Mouse (Mus musculus): Measurements from ENCODE around the gene Cdk19. TPM values are rescaled to one million over a fixed set of nuclear protein-coding genes. Genes with fewer than 3 reads are reported as not detected.

Gene Cdk19
- total RNA-seq (2021) = 10 to 100 TPM in 1 of 2 experiments, 1 to 10 TPM in 1; 6.1 to 11.8 TPM
- long read RNA-seq, experiment 1, full-length matches to known transcripts = 3 of 4 reads
- long read RNA-seq, experiment 1, partial matches to known transcripts = 0 of 4 reads
- long read RNA-seq, experiment 1, other reads (novel, unspliced or antisense) = 1 of 4 reads
- long read RNA-seq, experiment 2, full-length matches to known transcripts = 2 of 11 reads
- long read RNA-seq, experiment 2, partial matches to known transcripts = 9 of 11 reads
- long read RNA-seq, experiment 2, other reads (novel, unspliced or antisense) = 0 of 11 reads

DNA sequence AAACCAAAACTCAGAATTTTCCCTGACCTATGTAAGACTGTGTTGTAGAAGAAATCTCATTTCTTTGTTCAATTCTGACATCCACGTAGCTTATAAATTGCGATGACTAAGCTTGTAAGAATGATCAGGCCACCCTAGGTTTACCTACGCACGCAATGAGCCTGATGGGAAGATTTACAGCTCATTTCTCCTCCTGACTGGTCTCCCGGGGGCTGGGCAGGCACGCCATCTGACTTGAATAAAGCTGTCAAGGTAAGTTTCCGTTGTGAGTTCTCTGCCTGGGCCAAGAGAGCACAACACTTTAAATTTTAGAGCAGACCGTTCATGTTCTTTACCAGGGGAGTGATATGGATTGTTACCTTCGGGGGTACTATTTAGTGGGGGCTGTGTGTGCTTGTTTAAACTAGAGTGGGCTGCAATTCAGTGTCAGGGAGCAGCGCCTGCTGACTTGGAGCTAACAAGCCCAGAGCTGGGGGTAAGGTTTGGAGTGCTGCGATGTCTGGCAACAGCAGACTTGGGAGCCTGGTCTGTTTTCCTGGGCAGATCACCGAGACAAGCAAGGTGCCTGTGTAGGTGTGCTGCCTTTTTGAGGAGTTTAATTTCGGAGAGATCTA is at the start of gene Cdk19:
TSS of gene Cdk19 (plus strand) at position 214 of the 614 bp plus-strand sequence.
- no peak for DNase-seq (ENCODE audit: low spot score in 2 of 2)

DNA sequence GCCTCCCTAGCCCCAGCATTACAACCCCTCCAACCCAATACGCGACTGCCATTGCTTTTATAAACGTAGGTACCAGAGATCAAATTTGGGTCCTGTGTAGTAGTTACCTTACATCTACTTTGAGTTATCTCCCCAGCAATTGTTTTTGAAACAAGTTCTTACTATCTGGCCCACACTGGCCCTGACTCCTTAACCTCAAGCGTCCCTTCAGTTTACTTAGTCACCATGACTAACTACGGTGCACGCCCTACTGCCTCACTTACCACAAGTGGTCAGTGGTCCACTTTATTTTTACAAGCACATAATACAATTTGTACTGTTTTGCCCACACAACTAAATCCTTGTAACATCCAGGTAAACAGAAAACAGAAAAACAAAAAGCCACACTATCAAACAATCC is 46.7 kb upstream of the Cdk19 start:
- no peak for DNase-seq (ENCODE audit: low spot score in 2 of 2)

DNA sequence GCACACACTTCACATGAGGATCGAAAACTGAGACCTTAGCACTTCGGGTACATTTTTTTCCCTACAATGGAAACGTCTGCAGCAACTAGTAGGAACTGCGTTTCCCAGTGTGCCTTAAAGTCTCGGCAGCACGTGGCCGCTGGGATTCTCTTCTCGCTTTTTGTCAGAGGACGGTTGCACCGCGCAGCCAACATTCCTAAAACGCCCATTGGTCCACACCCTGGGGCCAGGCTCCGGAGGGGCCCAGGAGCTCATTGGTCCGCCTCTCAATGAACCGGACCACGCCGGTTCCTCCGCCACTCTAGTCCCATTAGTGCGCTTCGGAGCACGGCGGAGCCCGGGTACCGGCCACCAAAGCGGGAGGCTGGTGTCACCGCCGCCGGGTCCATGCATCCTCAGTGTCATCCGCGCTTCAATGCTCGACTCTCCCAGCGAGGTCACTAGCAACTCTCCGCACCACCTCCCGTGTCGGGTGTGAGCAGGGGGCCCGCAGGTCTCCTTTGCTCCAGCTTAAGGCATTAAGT is 38.7 kb upstream of the Cdk19 start:
- peak; percentile 69 to 78 for DNase-seq (ENCODE audit: low spot score in 2 of 2)

DNA sequence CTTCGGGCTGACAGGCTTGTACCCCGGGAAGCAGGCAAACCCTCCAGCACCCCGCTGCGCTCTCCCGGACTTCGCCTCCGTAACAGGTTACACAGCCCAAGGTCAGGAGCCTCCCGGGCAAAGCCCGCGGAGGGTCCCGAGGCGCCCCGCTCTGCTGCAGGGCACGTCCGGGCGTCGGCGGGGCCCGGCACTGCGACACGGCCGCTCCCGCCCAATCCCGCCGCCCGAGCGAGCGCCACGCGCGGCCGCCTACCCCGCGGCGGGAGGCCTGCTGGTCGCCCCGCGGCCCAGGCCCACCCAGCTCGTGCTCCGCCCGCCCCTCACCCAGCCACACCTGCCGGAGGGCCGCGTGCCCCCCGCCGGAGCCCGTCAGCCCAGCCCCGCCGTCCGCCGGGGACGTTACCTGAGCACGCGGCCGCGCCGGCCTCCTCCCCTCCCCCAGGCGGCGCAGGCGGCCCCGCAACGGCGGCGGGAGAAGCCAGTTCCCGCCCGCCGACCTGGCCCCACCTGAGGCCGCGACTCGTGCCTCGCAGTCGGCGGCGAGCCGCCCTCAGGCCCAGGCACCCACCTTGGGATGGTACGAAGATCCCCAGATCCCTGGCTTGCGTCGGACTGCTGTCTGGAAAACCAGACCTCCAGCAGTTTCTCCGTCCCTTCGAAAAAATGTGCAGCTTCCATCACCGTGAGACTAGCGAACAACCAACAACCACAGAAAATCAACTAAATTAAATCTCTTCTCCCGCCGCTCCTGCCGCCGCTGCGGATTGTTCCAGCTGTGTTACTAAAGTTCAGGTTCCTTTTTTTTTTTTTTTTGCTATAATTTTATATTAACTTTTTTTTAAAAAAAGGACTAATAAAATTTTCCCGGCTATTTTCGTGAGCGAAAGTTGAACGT is 37.9 kb upstream of the Cdk19 start:
- DNase-seq (ENCODE audit: low spot score in 2 of 2) = peak; percentile 49 to 53

DNA sequence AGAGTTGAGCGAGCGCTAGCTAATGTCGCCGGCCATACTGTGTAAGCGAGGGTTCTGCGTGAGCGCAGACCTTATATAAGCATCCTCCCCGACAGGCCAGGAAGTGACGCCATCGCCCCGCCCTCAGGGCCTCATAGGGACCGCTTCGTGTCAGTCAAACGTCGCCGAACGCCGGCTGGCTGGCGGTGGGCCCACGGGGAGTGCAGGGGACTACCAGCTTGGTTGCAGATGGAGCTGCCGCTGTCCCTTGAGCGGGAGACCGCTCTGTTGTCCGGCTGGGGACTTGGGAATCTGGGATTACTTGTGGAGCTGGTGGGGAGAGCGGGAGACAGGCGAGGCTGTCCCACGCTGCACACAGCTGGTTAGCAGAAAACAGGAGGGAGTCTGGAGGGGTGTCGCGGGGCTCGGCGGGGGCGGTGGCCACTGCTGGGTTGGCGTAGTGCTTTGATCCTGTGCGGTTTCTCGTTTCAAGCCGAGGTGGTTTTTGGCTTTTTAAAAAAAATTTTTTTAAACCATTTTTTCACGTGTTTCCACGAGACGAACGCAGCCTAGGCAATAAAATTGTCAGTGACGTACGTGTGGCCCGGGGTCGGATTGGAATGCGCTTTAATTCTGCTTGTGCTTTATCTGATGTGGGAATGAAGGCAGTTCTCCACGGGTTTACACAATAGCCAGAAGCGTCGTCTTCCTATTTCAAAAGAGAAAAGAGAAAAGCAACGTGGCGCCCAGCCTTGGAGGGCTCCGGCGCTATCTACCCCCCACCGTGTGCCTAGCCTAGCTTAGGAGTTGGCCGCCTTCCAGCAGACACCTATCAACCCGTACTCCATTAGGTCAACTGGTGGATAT is 37.0 kb upstream of the Cdk19 start, which contains the start of gene Amd1:
TSS of gene Amd1 (minus strand) at position 47 of the 846 bp plus-strand sequence.
- peak; percentile 100 for DNase-seq (ENCODE audit: low spot score in 2 of 2)

DNA sequence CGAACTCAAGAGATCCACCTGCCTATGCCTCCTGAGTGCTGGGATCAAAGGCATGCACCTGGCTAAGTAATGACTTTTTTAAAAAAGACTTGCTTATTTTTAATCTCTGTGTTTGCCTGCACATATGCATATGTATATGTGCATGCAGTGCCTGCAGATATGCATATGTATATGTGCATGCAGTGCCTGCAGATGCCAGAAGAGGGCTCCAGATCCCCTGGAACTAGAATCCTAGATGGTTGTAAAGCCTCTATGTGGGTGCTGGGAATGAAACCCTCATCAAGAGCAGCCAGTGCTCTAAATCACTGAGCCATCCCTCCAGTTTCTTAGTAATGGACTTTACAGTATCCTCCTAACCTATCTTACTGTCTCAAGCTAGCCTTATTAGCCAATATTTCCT is 33.4 kb upstream of the Cdk19 start:
- DNase-seq (ENCODE audit: low spot score in 2 of 2) = no peak

DNA sequence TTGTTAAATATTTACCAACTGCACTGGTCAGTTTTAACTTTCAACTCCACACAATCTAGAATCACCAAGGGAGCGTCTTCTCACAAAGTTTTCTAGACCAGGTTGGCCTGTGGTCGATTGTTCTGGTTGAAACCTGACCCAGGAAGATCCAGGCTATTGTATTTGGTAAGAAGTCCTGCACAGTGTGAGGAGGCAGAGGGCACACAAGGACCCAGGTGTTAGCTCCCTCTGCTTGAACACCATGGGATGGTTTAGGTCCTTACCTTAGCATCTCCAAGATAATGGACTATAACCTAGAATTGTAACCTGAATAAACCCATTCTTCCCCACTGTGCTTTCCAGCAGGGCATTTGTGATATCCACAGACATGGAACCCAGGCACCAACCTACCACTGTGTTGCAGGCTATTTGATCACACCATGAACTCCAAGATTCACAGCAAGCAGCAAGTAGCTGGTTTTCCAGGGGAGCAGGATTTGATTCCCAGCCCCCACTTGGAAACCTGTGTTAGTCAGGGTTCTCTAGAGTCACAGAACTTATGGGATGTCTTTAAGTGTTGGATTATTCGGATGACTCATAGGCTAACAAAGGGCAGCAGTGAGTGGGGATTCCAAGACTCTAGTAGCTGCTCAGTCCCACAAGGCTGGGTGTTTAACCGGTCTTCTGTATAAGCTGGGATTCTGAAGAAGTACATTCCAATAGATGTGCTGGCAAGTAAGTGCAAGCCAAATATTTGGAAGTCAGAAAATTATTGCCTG is 31.4 kb upstream of the Cdk19 start:
- DNase-seq (ENCODE audit: low spot score in 2 of 2) = no peak

DNA sequence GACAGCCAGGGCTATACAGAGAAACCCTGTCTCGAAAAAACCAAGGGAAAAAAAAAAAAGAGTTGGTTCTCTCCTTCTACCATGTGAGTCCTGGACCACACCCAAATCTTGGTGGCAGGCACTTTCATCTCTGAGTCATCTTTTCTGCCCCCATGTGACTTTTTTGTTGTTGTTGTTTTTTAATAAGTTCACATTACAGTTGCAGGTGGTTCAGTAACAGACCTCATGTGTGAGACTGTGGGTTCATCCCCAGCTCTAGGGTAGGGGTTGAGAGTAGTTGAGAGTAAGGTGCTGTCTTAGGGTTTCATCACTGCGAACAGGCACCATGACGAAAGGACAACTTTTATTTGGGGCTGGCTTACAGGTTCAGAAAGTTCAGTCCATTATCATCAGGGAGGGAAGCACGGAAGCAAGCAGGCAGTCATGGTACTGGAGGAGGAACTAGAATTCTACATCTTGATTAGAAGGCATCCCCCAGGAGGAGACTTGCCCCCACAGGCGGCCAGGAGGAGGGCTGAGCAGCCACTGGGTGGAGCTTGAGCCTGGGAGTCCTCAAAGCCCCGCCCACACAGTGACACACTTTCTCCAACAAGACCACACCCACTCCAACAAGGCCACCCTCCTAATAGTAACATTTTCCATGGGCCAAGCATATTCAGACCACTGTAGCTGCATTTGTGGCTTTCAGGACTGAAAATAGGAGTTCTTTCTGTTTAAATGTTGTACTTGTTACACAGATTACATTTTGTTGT is 29.3 kb upstream of the Cdk19 start:
- no peak for DNase-seq (ENCODE audit: low spot score in 2 of 2)

DNA sequence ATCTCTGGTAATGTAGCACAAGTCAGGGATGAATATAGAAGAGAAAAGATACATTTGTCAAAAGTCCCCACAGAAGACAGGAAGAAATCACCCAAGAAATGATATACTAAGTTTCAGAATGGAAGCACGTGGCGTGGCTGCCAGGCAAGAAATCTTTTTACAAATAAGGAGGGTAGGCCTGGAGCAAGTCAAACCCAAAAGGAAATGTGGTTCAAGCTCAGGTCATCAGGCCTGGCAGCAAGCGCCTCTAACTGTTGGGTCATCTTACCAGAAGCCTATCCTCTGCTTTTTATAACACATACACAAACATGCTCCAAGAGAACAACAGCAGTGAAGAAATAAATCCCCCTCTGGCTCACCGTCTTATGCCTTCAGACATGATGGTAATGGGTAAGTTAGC is 26.6 kb upstream of the Cdk19 start:
- no peak for DNase-seq (ENCODE audit: low spot score in 2 of 2)

DNA sequence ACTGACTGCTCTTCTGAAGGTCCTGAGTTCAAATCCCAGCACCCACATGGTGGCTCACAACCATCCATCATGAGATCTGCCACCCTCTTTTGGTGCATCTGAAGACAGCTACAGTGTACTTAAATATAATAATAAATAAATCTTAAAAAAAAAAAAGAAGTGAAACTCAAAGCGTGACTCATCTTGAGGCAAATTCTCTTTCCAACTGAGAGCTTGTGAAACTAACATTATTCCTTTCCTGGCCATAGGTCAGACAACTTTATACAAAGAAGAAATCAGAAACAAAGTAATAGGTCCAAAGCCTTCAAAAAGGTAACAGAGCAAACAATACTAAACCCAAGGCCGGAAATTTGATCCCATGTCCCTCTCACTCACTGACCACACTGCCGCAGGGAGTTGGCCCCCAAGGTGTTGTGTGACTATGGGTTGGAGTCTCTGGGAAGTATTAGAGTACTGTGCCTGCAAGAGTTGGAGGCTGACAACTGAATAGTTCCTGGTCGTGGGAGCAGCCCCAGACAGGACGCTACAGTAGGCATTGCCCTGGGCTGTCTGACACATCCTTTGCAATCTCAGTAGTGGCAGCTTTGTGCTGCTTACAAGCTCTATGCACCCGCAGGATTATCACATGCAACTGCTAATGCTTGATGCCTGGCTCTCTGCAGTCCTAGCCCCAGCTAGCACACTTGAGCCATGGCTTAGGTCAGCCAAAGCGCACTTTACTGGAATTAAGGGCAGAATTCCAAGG is 22.4 kb upstream of the Cdk19 start:
- no peak for DNase-seq (ENCODE audit: low spot score in 2 of 2)

DNA sequence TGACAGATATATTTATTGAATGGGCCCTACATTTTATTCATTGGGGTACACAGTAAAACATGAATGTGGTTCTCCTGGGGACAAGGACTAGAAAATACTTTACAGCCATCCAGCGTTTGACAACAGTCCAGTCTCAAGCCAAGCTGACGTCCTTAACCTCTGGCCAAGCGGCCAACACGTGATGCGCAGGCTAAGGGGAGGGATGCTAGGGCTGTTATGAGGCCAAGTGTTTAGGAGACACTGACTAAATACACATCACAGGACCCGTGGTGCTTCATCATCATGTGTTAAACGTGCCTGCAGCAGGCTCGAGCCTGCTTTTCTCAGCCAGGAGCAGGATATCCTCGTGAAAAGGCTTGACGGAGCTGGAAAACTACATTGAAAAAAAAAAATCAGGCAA is 19.1 kb upstream of the Cdk19 start:
- no peak for DNase-seq (ENCODE audit: low spot score in 2 of 2)

DNA sequence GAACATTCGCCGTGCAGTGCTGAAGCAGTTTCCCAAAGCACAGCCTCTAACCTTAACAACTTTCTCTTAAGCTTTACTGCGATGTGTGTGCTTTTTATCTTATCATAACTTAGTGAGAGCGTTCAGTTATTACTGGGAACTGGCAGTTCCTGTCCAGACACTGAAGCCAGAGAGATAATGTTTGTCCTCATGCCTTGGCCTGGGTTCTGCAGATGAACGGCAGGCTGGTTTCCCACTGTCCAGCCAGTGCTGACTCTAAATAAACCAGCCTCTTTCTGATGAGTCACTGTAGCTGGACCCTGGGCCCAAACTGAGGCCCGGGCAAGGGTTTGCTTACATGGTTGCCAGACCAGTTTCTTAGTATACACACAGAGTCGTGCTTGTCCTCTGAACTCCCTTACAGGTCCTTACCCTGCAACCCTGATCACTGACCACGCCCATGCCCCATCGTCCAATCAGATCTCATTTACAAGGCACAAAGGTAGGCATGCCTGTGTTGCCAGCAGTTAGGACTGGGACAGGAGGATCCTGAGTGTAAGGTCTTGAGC is 11.3 kb upstream of the Cdk19 start:
- DNase-seq (ENCODE audit: low spot score in 2 of 2) = no peak

DNA sequence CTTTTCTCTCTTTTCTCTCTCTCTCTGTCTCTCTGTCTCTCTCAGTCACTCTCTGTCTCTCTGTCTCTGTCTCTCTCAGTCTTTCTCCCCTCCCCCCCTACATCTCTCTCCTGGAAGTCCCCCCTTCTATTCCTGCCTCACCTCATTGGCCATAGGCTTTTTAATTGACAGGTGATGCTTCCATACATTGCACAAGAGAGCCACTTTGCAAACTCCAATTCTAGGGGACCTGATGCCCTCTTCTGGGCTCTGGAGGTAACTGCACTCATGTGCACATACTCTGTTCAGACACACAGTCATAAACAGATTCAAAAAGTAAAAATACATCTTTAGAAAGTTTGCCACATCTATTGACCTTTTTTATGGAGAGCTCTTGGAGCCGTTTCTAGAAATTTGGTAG is 9.1 kb upstream of the Cdk19 start:
- no peak for DNase-seq (ENCODE audit: low spot score in 2 of 2)

DNA sequence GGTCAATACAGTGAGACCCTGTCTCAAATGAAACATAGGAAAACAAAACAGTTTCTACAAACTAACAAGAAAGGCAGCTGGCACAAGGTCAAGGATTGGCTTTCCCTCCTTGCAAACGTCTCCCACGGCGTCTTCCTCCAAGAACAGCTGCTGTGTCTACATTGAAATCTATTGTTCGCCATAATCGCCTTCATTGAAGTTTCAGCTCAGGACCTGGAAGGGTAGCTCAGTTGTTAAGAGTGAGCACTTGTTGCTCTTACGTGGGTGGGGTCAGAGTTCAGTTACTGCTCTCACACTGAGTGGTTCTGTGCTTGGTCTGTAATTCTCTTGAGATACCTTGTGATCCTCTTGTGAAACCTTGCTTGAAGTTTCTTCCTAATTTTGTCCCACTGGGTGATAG is 6.5 kb upstream of the Cdk19 start:
- no peak for DNase-seq (ENCODE audit: low spot score in 2 of 2)

DNA sequence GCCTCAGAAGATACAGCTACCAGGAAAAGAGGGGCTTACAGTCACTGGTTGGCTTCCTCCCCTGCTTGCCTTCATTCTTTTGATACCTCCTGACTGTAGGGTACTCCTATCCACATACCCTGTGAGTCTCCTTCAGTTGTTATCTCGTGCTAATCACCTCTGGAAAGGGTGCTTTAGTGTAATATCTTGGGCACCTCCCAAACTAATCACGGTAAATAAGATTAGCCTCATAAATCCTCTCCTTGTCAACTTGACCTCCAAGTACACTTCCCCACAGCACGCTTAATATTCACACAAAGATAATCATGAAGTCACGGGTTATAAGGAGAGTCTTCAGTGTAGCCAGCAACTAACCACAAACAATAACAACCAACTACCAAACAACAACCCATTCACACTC is 2.7 kb downstream of the Cdk19 start:
- no peak for DNase-seq (ENCODE audit: low spot score in 2 of 2)

DNA sequence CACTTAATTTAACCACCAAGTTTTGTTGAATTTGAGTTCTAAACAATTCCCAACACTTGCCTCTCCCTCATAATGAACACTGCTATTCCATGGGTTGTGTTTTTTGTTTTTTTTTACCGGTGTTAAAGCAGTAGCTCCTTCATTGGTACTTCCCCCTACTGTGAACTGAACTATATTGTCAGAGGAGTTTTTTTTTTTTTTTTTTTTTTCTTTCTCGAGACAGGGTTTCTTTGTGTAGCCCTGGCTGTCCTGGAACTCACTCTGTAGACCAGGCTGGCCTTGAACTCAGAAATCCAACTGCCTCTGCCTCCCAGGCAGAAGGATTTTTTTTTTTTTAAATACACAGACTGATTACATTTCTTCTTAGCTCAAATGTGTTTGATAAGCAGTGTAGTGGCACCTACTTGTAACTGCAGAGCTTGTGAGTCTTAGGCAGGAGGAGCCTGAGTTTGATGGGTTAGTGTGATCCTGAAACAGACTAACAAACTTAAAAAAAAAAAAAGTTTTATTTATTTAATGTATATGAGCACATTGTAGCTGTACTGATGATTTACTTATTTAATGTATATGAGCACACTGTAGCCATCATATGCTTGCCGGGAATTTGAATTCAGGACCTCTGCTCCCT is 7.5 kb downstream of the Cdk19 start:
- DNase-seq (ENCODE audit: low spot score in 2 of 2) = no peak

DNA sequence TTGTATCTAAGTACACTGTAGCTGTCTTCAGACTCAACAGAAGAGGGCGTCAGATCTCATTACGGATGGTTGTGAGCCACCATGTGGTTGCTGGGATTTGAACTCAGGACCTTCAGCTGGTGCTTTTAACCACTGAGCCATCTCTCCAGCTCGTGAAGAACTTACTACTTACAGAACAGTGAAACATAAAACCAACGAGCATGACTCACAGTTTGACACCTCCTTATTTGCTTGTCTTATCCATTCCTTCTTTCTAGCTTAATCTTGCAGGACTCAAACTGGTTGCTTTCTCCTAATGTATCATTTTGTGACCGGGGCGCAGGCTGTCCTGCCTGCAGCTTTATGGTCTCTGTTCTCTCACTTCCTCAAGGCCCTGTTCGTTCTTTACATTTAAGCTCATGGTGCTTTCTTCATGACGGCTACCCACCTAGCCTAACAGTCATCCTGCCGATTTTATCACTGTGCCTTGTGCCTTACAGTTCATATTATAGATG is 8.1 kb downstream of the Cdk19 start:
- DNase-seq (ENCODE audit: low spot score in 2 of 2) = no peak

All from adrenal gland, adult 18-20 months (tissue).